8 mouse cellular contexts compared by ENCODE assay signal in the genomic region with DNA sequence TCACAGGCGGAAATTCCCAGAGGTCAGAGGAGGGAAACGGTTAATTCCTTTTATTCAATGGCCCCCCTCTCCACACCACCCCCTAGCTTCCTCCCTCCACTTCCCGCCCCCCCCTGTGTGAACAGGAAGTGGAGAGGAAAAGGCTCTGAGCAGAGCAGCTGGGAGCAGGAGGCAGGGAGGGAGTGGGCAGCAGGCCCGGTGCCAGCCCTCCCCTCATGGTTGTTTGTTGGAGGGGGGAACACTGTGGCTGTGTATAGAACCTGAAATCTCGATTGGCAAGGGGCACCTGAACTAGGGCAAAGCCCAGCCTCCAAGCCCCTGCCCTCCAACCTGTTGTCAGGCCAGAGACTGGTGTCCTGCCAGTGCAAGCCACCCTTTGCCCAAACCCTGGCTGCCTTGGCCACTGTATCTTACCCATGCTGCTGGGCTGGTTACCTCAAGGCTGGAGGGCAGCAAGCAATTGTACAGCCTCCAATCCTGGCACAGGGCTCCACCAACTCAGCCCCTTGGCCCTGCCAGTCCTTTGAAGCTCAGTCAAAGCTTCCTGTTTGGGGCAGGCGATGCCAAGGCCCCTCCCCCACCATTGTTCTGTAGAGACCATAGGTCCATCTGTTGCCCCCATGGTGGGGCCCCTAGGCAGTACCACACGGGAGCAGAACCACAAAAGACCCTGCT. TPM values are rescaled to one million over a fixed set of nuclear protein-coding genes. Genes with fewer than 3 reads are reported as not detected.
DNase-seq lines count a peak whose midpoint lies in the region; ATAC-seq and TF ChIP-seq lines count a peak whose summit lies in the region.

No protein-coding gene starts in this region.

- no peaks in the 10 kb centered on the region for H3K27me3 ChIP-seq in forebrain, postnatal 0 days (ENCODE audit: insufficient read depth, low read length)
- H3K27me3 ChIP-seq in intestine, embryonic 16.5 days (replicated peaks; ENCODE audit: control insufficient read depth, insufficient read depth, low read length): no peaks in the 10 kb centered on the region
- no peaks in the 10 kb centered on the region for H3K27me3 ChIP-seq in stomach, embryonic 14.5 days (ENCODE audit: control insufficient read depth, insufficient read depth, low read length)

- peak overlapping the region; percentile 50 for H3K27ac ChIP-seq in forebrain, postnatal 0 days (ENCODE audit: low read depth, low read length)
- H3K27ac ChIP-seq in intestine, embryonic 16.5 days (ENCODE audit: low read length): peak overlapping the region; percentile 71
- H3K27ac ChIP-seq in stomach, embryonic 14.5 days (ENCODE audit: low read length): peak overlapping the region; percentile 62; the same call in 1 of the 2 replicates

- no peaks in the 10 kb centered on the region for H3K9me3 ChIP-seq in forebrain, postnatal 0 days (ENCODE audit: low read length)
- H3K9me3 ChIP-seq in intestine, embryonic 16.5 days (ENCODE audit: control insufficient read depth, low read length): no peaks in the 10 kb centered on the region
- H3K9me3 ChIP-seq in stomach, embryonic 14.5 days (ENCODE audit: control insufficient read depth, low read depth, low read length): no peaks in the 10 kb centered on the region

- peak; percentile 73 for ATAC-seq in forebrain, postnatal 0 days
- ATAC-seq in intestine, embryonic 16.5 days: peak; percentile 5; the same call in 1 of the 2 replicates
- ATAC-seq in stomach, embryonic 14.5 days (ENCODE audit: insufficient number of reproducible peaks, insufficient read depth, low FRiP score, low read depth): no peak

- peak; percentile 64 to 71 for DNase-seq in right cerebral cortex, postnatal 10 days (ENCODE audit: low spot score in 2 of 2)
- DNase-seq in right cerebral cortex, postnatal 36 days (ENCODE audit: low spot score in 2 of 2): no peak
- peak; percentile 52 for DNase-seq in forebrain, postnatal 0 days
- DNase-seq in lung, adult 18-20 months: peak; percentile 69 to 77
- DNase-seq in urinary bladder, postnatal 10 days (ENCODE audit: low spot score): no peak
- no peak for DNase-seq in left cerebral cortex, adult 11 months (ENCODE audit: low spot score)

- 32% methylated on average over 7 of the region's 7 CpGs for WGBS in forebrain, postnatal 0 days
- 51% methylated on average over 7 of the region's 7 CpGs for WGBS in intestine, embryonic 16.5 days
- WGBS in stomach, embryonic 14.5 days: 50% methylated on average over 7 of the region's 7 CpGs

- no peak overlapping the region for H3K9ac ChIP-seq in forebrain, postnatal 0 days
- H3K9ac ChIP-seq in intestine, embryonic 16.5 days (ENCODE audit: low read depth, low read length): peak overlapping the region; percentile 54; the same call in 1 of the 2 replicates
- H3K9ac ChIP-seq in stomach, embryonic 14.5 days (replicated peaks; ENCODE audit: low read depth, low read length): no peak overlapping the region

- TF ChIP-seq CTCF in forebrain, postnatal 0 days (IDR thresholded peaks at IDR 0.05; ENCODE audit: low read depth): no peak

- H3K4me1 ChIP-seq in forebrain, postnatal 0 days (ENCODE audit: insufficient read depth): no peaks in the 10 kb centered on the region
- peaks cover 37% of the 10 kb centered on the region for H3K4me1 ChIP-seq in intestine, embryonic 16.5 days (ENCODE audit: control insufficient read depth, insufficient read depth, low read length)
- peaks cover 30% of the 10 kb centered on the region for H3K4me1 ChIP-seq in stomach, embryonic 14.5 days (ENCODE audit: control insufficient read depth, insufficient read depth, low read length)

- peak overlapping the region; percentile 17; the same call in 1 of the 2 replicates for H3K4me2 ChIP-seq in forebrain, postnatal 0 days (ENCODE audit: low read depth)
- H3K4me2 ChIP-seq in intestine, embryonic 16.5 days (ENCODE audit: low read depth, low read length): peak overlapping the region; percentile 48; the same call in 1 of the 2 replicates
- peak overlapping the region; percentile 22; the same call in 1 of the 2 replicates for H3K4me2 ChIP-seq in stomach, embryonic 14.5 days (replicated peaks; ENCODE audit: low read depth, low read length)

- peaks cover 30% of the 10 kb centered on the region for H3K36me3 ChIP-seq in forebrain, postnatal 0 days (ENCODE audit: insufficient read depth)
- peaks cover 16% of the 10 kb centered on the region for H3K36me3 ChIP-seq in intestine, embryonic 16.5 days (ENCODE audit: control insufficient read depth, insufficient read depth, low read length)
- peaks cover 24% of the 10 kb centered on the region for H3K36me3 ChIP-seq in stomach, embryonic 14.5 days (ENCODE audit: control insufficient read depth, insufficient read depth, low read length)

- no peak overlapping the region for H3K4me3 ChIP-seq in forebrain, postnatal 0 days (ENCODE audit: low read depth, low read length)
- no peak overlapping the region for H3K4me3 ChIP-seq in intestine, embryonic 16.5 days (ENCODE audit: low read length)
- H3K4me3 ChIP-seq in stomach, embryonic 14.5 days (ENCODE audit: low read depth, low read length): no peak overlapping the region

RNA-seq across cellular contexts. Expression of a gene that starts 12.4 kb away (rescaled TPM):
- total RNA-seq in forebrain, postnatal 0 days (2014; rRNA removed): 22.5 and 26.7 TPM in 2 replicates
- polyA plus RNA-seq in forebrain, postnatal 0 days (2015; fragmentation: Nextera tagmentation; extraction: Ambion mirVana): 17.5 and 22.3 TPM in 2 replicates
- polyA plus RNA-seq in intestine, embryonic 16.5 days (2015; fragmentation: Nextera tagmentation; extraction: Ambion mirVana): 25.5 and 29.6 TPM in 2 replicates
- 10.9 and 12.8 TPM in 2 replicates for polyA plus RNA-seq in stomach, embryonic 14.5 days (2014; fragmentation: Nextera tagmentation; extraction: Ambion mirVana)

RNA-seq across cellular contexts. Expression of a gene that starts 24.6 kb away (rescaled TPM):
- 2.8 and 3.7 TPM in 2 replicates for total RNA-seq in forebrain, postnatal 0 days (2014; rRNA removed)
- 2.3 and 2.4 TPM in 2 replicates for polyA plus RNA-seq in forebrain, postnatal 0 days (2015; fragmentation: Nextera tagmentation; extraction: Ambion mirVana)
- polyA plus RNA-seq in intestine, embryonic 16.5 days (2015; fragmentation: Nextera tagmentation; extraction: Ambion mirVana): 8.4 and 8.7 TPM in 2 replicates
- 5.6 and 6.9 TPM in 2 replicates for polyA plus RNA-seq in stomach, embryonic 14.5 days (2014; fragmentation: Nextera tagmentation; extraction: Ambion mirVana)

RNA-seq across cellular contexts. Expression of a gene that starts 29.9 kb away (rescaled TPM):
- 20.5 and 27.8 TPM in 2 replicates for total RNA-seq in forebrain, postnatal 0 days (2014; rRNA removed)
- polyA plus RNA-seq in forebrain, postnatal 0 days (2015; fragmentation: Nextera tagmentation; extraction: Ambion mirVana): 22.9 and 29.3 TPM in 2 replicates
- polyA plus RNA-seq in intestine, embryonic 16.5 days (2015; fragmentation: Nextera tagmentation; extraction: Ambion mirVana): 3.9 and 4.1 TPM in 2 replicates
- 6.0 and 8.6 TPM in 2 replicates for polyA plus RNA-seq in stomach, embryonic 14.5 days (2014; fragmentation: Nextera tagmentation; extraction: Ambion mirVana)

RNA-seq across cellular contexts. Expression of a gene that starts 50.1 kb away (rescaled TPM):
- 8.7 and 20.4 TPM in 2 replicates for total RNA-seq in forebrain, postnatal 0 days (2014; rRNA removed)
- 5.7 and 9.1 TPM in 2 replicates for polyA plus RNA-seq in forebrain, postnatal 0 days (2015; fragmentation: Nextera tagmentation; extraction: Ambion mirVana)
- 2.7 and 6.0 TPM in 2 replicates for polyA plus RNA-seq in intestine, embryonic 16.5 days (2015; fragmentation: Nextera tagmentation; extraction: Ambion mirVana)
- 0.20 TPM in 2 replicates for polyA plus RNA-seq in stomach, embryonic 14.5 days (2014; fragmentation: Nextera tagmentation; extraction: Ambion mirVana)

Comparison
In these comparisons a context has a peak if more than half of its experiments do, and no peak if none do; other contexts are left out.
1. DNase-seq: peak in right cerebral cortex, postnatal 10 days (2 of 2), forebrain, postnatal 0 days (single experiment) and lung, adult 18-20 months (2 of 2); none in right cerebral cortex, postnatal 36 days (0 of 2), urinary bladder, postnatal 10 days (single experiment) and left cerebral cortex, adult 11 months (single experiment).
2. Peak in every context shown above with its lines, with median percentiles within 50 percentile points of each other: H3K27ac ChIP-seq and H3K4me2 ChIP-seq.